Mouse (Mus musculus): ENCODE measurements at regions not wholly inside any gene's neighbourhood (a gene's known extent, or its start where the extent isn't known, plus 50 kb on each side); places are given as distances from the start of the nearest gene placed in this dataset.

- DNase-seq (ENCODE audit: low read depth, low spot score): no peak
These were observed 192.5 kb downstream of the Cdc5l start for GRCm38 (mm10) chr17:45240963-45241543.

- no peak for DNase-seq (ENCODE audit: low read depth, low spot score)
These were observed 193.0 kb downstream of the Cdc5l start for GRCm38 (mm10) chr17:45240545-45240944.

GRCm38 (mm10) chr17:45237246-45237645 lies 196.3 kb downstream of the Cdc5l start:
- DNase-seq (ENCODE audit: low read depth, low spot score): no peak

GRCm38 (mm10) chr17:45235401-45235800 lies 198.1 kb downstream of the Cdc5l start:
- DNase-seq (ENCODE audit: low read depth, low spot score): no peak

GRCm38 (mm10) chr17:45232874-45233273 lies 200.7 kb downstream of the Cdc5l start:
- no peak for DNase-seq (ENCODE audit: low read depth, low spot score)

GRCm38 (mm10) chr17:45227190-45227589 lies 206.3 kb downstream of the Cdc5l start:
- no peak for DNase-seq (ENCODE audit: low read depth, low spot score)

GRCm38 (mm10) chr17:45226486-45226885 lies 207.1 kb downstream of the Cdc5l start:
- no peak for DNase-seq (ENCODE audit: low read depth, low spot score)

GRCm38 (mm10) chr17:45221625-45222024 lies 211.9 kb downstream of the Cdc5l start:
- no peak for DNase-seq (ENCODE audit: low read depth, low spot score)

GRCm38 (mm10) chr17:45217126-45217525 lies 216.4 kb downstream of the Cdc5l start:
- DNase-seq (ENCODE audit: low read depth, low spot score): no peak

- DNase-seq (ENCODE audit: low read depth, low spot score): no peak
These were observed 218.2 kb downstream of the Cdc5l start for GRCm38 (mm10) chr17:45215067-45216049.

GRCm38 (mm10) chr17:45210984-45211383 lies 222.6 kb downstream of the Cdc5l start:
- no peak for DNase-seq (ENCODE audit: low read depth, low spot score)

GRCm38 (mm10) chr17:45209387-45209663 lies 224.2 kb downstream of the Cdc5l start:
- no peak for DNase-seq (ENCODE audit: low read depth, low spot score)

GRCm38 (mm10) chr17:45208596-45209386 lies 224.7 kb downstream of the Cdc5l start:
- no peak for DNase-seq (ENCODE audit: low read depth, low spot score)

- no peak for DNase-seq (ENCODE audit: low read depth, low spot score)
These were observed 237.8 kb downstream of the Cdc5l start for GRCm38 (mm10) chr17:45195779-45196178.

- no peak for DNase-seq (ENCODE audit: low read depth, low spot score)
These were observed 238.7 kb downstream of the Cdc5l start for GRCm38 (mm10) chr17:45194786-45195281.

- DNase-seq (ENCODE audit: low read depth, low spot score): no peak
These were observed 240.0 kb downstream of the Cdc5l start for GRCm38 (mm10) chr17:45193456-45194025.

GRCm38 (mm10) chr17:45187402-45187801 lies 246.1 kb downstream of the Cdc5l start:
- no peak for DNase-seq (ENCODE audit: low read depth, low spot score)

GRCm38 (mm10) chr17:45176340-45176739 lies 257.2 kb downstream of the Cdc5l start:
- DNase-seq (ENCODE audit: low read depth, low spot score): no peak

- peak; percentile 6 for DNase-seq (ENCODE audit: low read depth, low spot score)
These were observed 264.1 kb downstream of the Cdc5l start for GRCm38 (mm10) chr17:45169257-45169994.

All from brain, embryonic 18.5 days (tissue).